8 mouse cellular contexts compared by ENCODE assay signal in genomic region chr3:52104636-52105151, GRCm38 (mm10). TPM values are rescaled to one million over a fixed set of nuclear protein-coding genes. Genes with fewer than 3 reads are reported as not detected.
DNase-seq lines count a peak whose midpoint lies in the region; TF ChIP-seq lines count a peak whose summit lies in the region.

Maml3 (minus strand) TSS chr3:52105076.

- peak; percentile 94 to 97 for DNase-seq in adrenal gland, adult (ENCODE audit: inconsistent age in 2 of 2, low spot score in 1 of 2)
- peak; percentile 81 to 88 for DNase-seq in gastrocnemius, adult 8-10 months (ENCODE audit: low spot score in 2 of 2)
- DNase-seq in hindlimb bud, embryonic 11.5 days (ENCODE audit: extremely low spot score, low read depth, low spot score), result peak; percentile 68
- peak; percentile 57 to 82 for DNase-seq in left cerebral cortex, adult 9 months (ENCODE audit: low spot score in 2 of 2)
- peak; percentile 78 to 81 for DNase-seq in right cerebral cortex, adult 2 months (ENCODE audit: low spot score in 2 of 2)
- peak; percentile 75 for DNase-seq in urinary bladder, postnatal 10 days (ENCODE audit: low spot score)

- peak within 1 kb of the TSS; percentile 88 for H3K4me3 ChIP-seq in cortical plate, adult 2 months (ENCODE audit: insufficient read depth, low read length)
- H3K4me3 ChIP-seq in megakaryocyte, embryonic 14.5 days (replicated peaks), result peak within 1 kb of the TSS; percentile 95

- no peak for TF ChIP-seq CTCF in cortical plate, adult 2 months (IDR thresholded peaks at IDR 0.05; ENCODE audit: extremely low read depth, insufficient read depth, low read length)

- H3K36me3 ChIP-seq in megakaryocyte, embryonic 14.5 days (replicated peaks; ENCODE audit: low read length), result no peaks in the 10 kb centered on the region

- peak within 1 kb of the TSS; percentile 60; the same call in 1 of the 2 replicates for H3K27ac ChIP-seq in cortical plate, adult 2 months (ENCODE audit: insufficient read depth, low read length)

- no peak for TF ChIP-seq POLR2A in cortical plate, adult 2 months (IDR thresholded peaks at IDR 0.05; ENCODE audit: extremely low read depth, insufficient read depth, low read length)

- peaks cover 2% of the 10 kb centered on the region; the same call in 1 of the 2 replicates for H3K4me1 ChIP-seq in cortical plate, adult 2 months (ENCODE audit: control insufficient read depth, insufficient read depth, low read length)
- peaks cover 31% of the 10 kb centered on the region for H3K4me1 ChIP-seq in megakaryocyte, embryonic 14.5 days

- H3K27me3 ChIP-seq in megakaryocyte, embryonic 14.5 days (replicated peaks), result no peaks in the 10 kb centered on the region

- peaks cover 10% of the 10 kb centered on the region for H3K9me3 ChIP-seq in megakaryocyte, embryonic 14.5 days

RNA-seq across cellular contexts. Expression of gene Maml3, which starts in this region (rescaled TPM):
- polyA plus RNA-seq in cortical plate, adult 2 months (2012; rRNA removed), result 2.4 and 2.7 TPM in 2 replicates
- 1 to 10 TPM; 1.2 to 2.4 (median 1.8) TPM for total RNA-seq in gastrocnemius, adult 8-10 months (2022)
- polyA plus RNA-seq in megakaryocyte, embryonic 14.5 days (2012; ENCODE audit: insufficient read depth, low replicate concordance), result 2.4 TPM in 2 replicates

Comparison
In these comparisons a context has a peak if more than half of its experiments do, and no peak if none do; other contexts are left out.
1. Peak in every context shown above with its lines: DNase-seq, H3K4me3 ChIP-seq and H3K27ac ChIP-seq.